Mouse (Mus musculus): Measurements from ENCODE around the gene Cdhr5. TPM values are rescaled to one million over a fixed set of nuclear protein-coding genes. Genes with fewer than 3 reads are reported as not detected.

Cdhr5 gene
- polyA plus RNA-seq (2015; fragmentation: Nextera tagmentation; extraction: Ambion mirVana): 1.6 TPM in 1 of 2 replicates, not detected in the other

- Histone ChIP-seq H3K9me3 (replicated peaks; ENCODE audit: control insufficient read depth, low read length) (no peaks in the 10 kb centered on the region), H3K9ac (ENCODE audit: low read length) (no peak within 1 kb of the TSS), H3K4me1 (ENCODE audit: control insufficient read depth, insufficient read depth, low read length) (peaks cover 8% of the 10 kb centered on the region), H3K27ac (ENCODE audit: low read length) (no peak within 1 kb of the TSS), H3K4me3 (ENCODE audit: low read length) (no peak within 1 kb of the TSS), H3K4me2 (ENCODE audit: low read depth, low read length) (no peak within 1 kb of the TSS), H3K36me3 (ENCODE audit: control insufficient read depth, insufficient read depth) (no peaks in the 10 kb centered on the region), H3K27me3 (ENCODE audit: control insufficient read depth, insufficient read depth, low read length) (peaks cover 8% of the 10 kb centered on the region)
- ATAC-seq (replicated peaks; ENCODE audit: extremely low read depth, insufficient read depth, low FRiP score): no peak
- WGBS: 69% methylated on average over 11 of the region's 11 CpGs
Measured at GRCm38 (mm10) chr7:141276546-141276945, at the start of gene Cdhr5. Cdhr5 (minus strand) TSS chr7:141276786.

GRCm38 (mm10) chr7:141324686-141325085 is 48.1 kb upstream of the Cdhr5 start:
- no peak overlapping the region for H3K4me2 ChIP-seq (ENCODE audit: low read depth, low read length)
- H3K27me3 ChIP-seq (ENCODE audit: control insufficient read depth, insufficient read depth, low read length): no peaks in the 10 kb centered on the region
- H3K9ac ChIP-seq (ENCODE audit: low read length): no peak overlapping the region
- no peak for ATAC-seq (replicated peaks; ENCODE audit: extremely low read depth, insufficient read depth, low FRiP score)
- peaks cover 16% of the 10 kb centered on the region for H3K4me1 ChIP-seq (ENCODE audit: control insufficient read depth, insufficient read depth, low read length)
- no peak overlapping the region for H3K4me3 ChIP-seq (ENCODE audit: low read length)
- WGBS: 91% methylated on average over 1 of the region's 1 CpGs
- H3K36me3 ChIP-seq (ENCODE audit: control insufficient read depth, insufficient read depth): peaks cover 39% of the 10 kb centered on the region
- no peaks in the 10 kb centered on the region for H3K9me3 ChIP-seq (replicated peaks; ENCODE audit: control insufficient read depth, low read length)
- no peak overlapping the region for H3K27ac ChIP-seq (ENCODE audit: low read length)

- H3K4me1 ChIP-seq (ENCODE audit: control insufficient read depth, insufficient read depth, low read length): no peaks in the 10 kb centered on the region
- H3K9me3 ChIP-seq (replicated peaks; ENCODE audit: control insufficient read depth, low read length): no peaks in the 10 kb centered on the region
- no peak overlapping the region for H3K9ac ChIP-seq (ENCODE audit: low read length)
- WGBS: 83% methylated on average over 2 of the region's 2 CpGs
- H3K4me2 ChIP-seq (ENCODE audit: low read depth, low read length): no peak overlapping the region
- peaks cover 62% of the 10 kb centered on the region for H3K36me3 ChIP-seq (ENCODE audit: control insufficient read depth, insufficient read depth)
- H3K4me3 ChIP-seq (ENCODE audit: low read length): no peak overlapping the region
- ATAC-seq (replicated peaks; ENCODE audit: extremely low read depth, insufficient read depth, low FRiP score): no peak
- H3K27me3 ChIP-seq (ENCODE audit: control insufficient read depth, insufficient read depth, low read length): no peaks in the 10 kb centered on the region
- no peak overlapping the region for H3K27ac ChIP-seq (ENCODE audit: low read length)
Measured at GRCm38 (mm10) chr7:141319446-141319845, 42.9 kb upstream of the Cdhr5 start.

GRCm38 (mm10) chr7:141317619-141318132 is 41.1 kb upstream of the Cdhr5 start:
- H3K9ac ChIP-seq (ENCODE audit: low read length): no peak overlapping the region
- no peak for ATAC-seq (replicated peaks; ENCODE audit: extremely low read depth, insufficient read depth, low FRiP score)
- no peak overlapping the region for H3K27ac ChIP-seq (ENCODE audit: low read length)
- H3K36me3 ChIP-seq (ENCODE audit: control insufficient read depth, insufficient read depth): peaks cover 68% of the 10 kb centered on the region
- H3K27me3 ChIP-seq (ENCODE audit: control insufficient read depth, insufficient read depth, low read length): no peaks in the 10 kb centered on the region
- H3K4me1 ChIP-seq (ENCODE audit: control insufficient read depth, insufficient read depth, low read length): no peaks in the 10 kb centered on the region
- WGBS: 75% methylated on average over 1 of the region's 1 CpGs
- H3K4me3 ChIP-seq (ENCODE audit: low read length): no peak overlapping the region
- no peaks in the 10 kb centered on the region for H3K9me3 ChIP-seq (replicated peaks; ENCODE audit: control insufficient read depth, low read length)
- no peak overlapping the region for H3K4me2 ChIP-seq (ENCODE audit: low read depth, low read length)

GRCm38 (mm10) chr7:141315974-141316373 is 39.4 kb upstream of the Cdhr5 start:
- no peak for ATAC-seq (replicated peaks; ENCODE audit: extremely low read depth, insufficient read depth, low FRiP score)
- H3K27ac ChIP-seq (ENCODE audit: low read length): no peak overlapping the region
- no peaks in the 10 kb centered on the region for H3K9me3 ChIP-seq (replicated peaks; ENCODE audit: control insufficient read depth, low read length)
- no peaks in the 10 kb centered on the region for H3K27me3 ChIP-seq (ENCODE audit: control insufficient read depth, insufficient read depth, low read length)
- no peak overlapping the region for H3K4me3 ChIP-seq (ENCODE audit: low read length)
- H3K4me1 ChIP-seq (ENCODE audit: control insufficient read depth, insufficient read depth, low read length): no peaks in the 10 kb centered on the region
- H3K36me3 ChIP-seq (ENCODE audit: control insufficient read depth, insufficient read depth): peaks cover 66% of the 10 kb centered on the region
- 77% methylated on average over 5 of the region's 5 CpGs for WGBS
- H3K9ac ChIP-seq (ENCODE audit: low read length): no peak overlapping the region
- no peak overlapping the region for H3K4me2 ChIP-seq (ENCODE audit: low read depth, low read length)

DNA sequence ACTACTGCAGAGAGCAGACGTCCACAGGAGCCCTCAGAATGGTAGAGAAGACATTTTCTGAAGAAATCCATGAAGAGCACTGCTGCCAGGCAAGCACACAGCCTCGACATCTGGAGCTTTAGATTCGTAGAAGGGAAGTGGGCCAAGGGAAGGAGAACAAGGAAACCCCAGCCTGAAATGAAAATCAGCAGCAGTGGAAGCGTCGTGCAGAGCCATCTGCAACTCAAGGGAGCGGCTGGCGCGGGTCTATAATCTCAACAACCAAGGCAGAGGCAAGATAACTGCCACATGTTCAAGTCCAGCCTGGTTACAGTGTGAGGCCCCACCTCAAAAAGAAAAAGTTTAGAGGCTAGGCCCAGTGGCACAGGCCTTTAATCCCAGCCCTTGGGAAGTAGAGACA is 38.5 kb upstream of the Cdhr5 start:
- Histone ChIP-seq H3K36me3 (ENCODE audit: control insufficient read depth, insufficient read depth) (peaks cover 63% of the 10 kb centered on the region), H3K27ac (ENCODE audit: low read length) (no peak overlapping the region), H3K9me3 (replicated peaks; ENCODE audit: control insufficient read depth, low read length) (no peaks in the 10 kb centered on the region), H3K9ac (ENCODE audit: low read length) (no peak overlapping the region), H3K4me2 (ENCODE audit: low read depth, low read length) (no peak overlapping the region), H3K4me3 (ENCODE audit: low read length) (no peak overlapping the region), H3K27me3 (ENCODE audit: control insufficient read depth, insufficient read depth, low read length) (no peaks in the 10 kb centered on the region), H3K4me1 (ENCODE audit: control insufficient read depth, insufficient read depth, low read length) (no peaks in the 10 kb centered on the region)
- ATAC-seq (replicated peaks; ENCODE audit: extremely low read depth, insufficient read depth, low FRiP score): no peak
- 81% methylated on average over 8 of the region's 8 CpGs for WGBS

- no peak overlapping the region for H3K4me2 ChIP-seq (ENCODE audit: low read depth, low read length)
- no peak overlapping the region for H3K9ac ChIP-seq (ENCODE audit: low read length)
- WGBS: 85% methylated on average over 2 of the region's 2 CpGs
- H3K4me3 ChIP-seq (ENCODE audit: low read length): no peak overlapping the region
- H3K9me3 ChIP-seq (replicated peaks; ENCODE audit: control insufficient read depth, low read length): no peaks in the 10 kb centered on the region
- no peak for ATAC-seq (replicated peaks; ENCODE audit: extremely low read depth, insufficient read depth, low FRiP score)
- H3K27ac ChIP-seq (ENCODE audit: low read length): no peak overlapping the region
- peaks cover 61% of the 10 kb centered on the region for H3K36me3 ChIP-seq (ENCODE audit: control insufficient read depth, insufficient read depth)
- no peaks in the 10 kb centered on the region for H3K4me1 ChIP-seq (ENCODE audit: control insufficient read depth, insufficient read depth, low read length)
- H3K27me3 ChIP-seq (ENCODE audit: control insufficient read depth, insufficient read depth, low read length): no peaks in the 10 kb centered on the region
Measured at GRCm38 (mm10) chr7:141314416-141314815, 37.8 kb upstream of the Cdhr5 start.

GRCm38 (mm10) chr7:141304537-141304936 is 28.0 kb upstream of the Cdhr5 start:
- no peak overlapping the region for H3K4me3 ChIP-seq (ENCODE audit: low read length)
- no peak overlapping the region for H3K27ac ChIP-seq (ENCODE audit: low read length)
- H3K9ac ChIP-seq (ENCODE audit: low read length): no peak overlapping the region
- no peaks in the 10 kb centered on the region for H3K9me3 ChIP-seq (replicated peaks; ENCODE audit: control insufficient read depth, low read length)
- H3K4me1 ChIP-seq (ENCODE audit: control insufficient read depth, insufficient read depth, low read length): no peaks in the 10 kb centered on the region
- peaks cover 54% of the 10 kb centered on the region for H3K36me3 ChIP-seq (ENCODE audit: control insufficient read depth, insufficient read depth)
- no peaks in the 10 kb centered on the region for H3K27me3 ChIP-seq (ENCODE audit: control insufficient read depth, insufficient read depth, low read length)
- 88% methylated on average over 4 of the region's 4 CpGs for WGBS
- no peak for ATAC-seq (replicated peaks; ENCODE audit: extremely low read depth, insufficient read depth, low FRiP score)
- no peak overlapping the region for H3K4me2 ChIP-seq (ENCODE audit: low read depth, low read length)

- Histone ChIP-seq H3K27ac (ENCODE audit: low read length) (no peak overlapping the region), H3K36me3 (ENCODE audit: control insufficient read depth, insufficient read depth) (peaks cover 47% of the 10 kb centered on the region), H3K4me1 (ENCODE audit: control insufficient read depth, insufficient read depth, low read length) (no peaks in the 10 kb centered on the region), H3K4me3 (ENCODE audit: low read length) (no peak overlapping the region), H3K4me2 (ENCODE audit: low read depth, low read length) (no peak overlapping the region), H3K9ac (ENCODE audit: low read length) (no peak overlapping the region), H3K27me3 (ENCODE audit: control insufficient read depth, insufficient read depth, low read length) (no peaks in the 10 kb centered on the region), H3K9me3 (replicated peaks; ENCODE audit: control insufficient read depth, low read length) (no peaks in the 10 kb centered on the region)
- WGBS: 75% methylated on average over 1 of the region's 1 CpGs
- 0 out of 2 replicates have a peak, but pooled peaks have one; percentile 6 for ATAC-seq (replicated peaks; ENCODE audit: extremely low read depth, insufficient read depth, low FRiP score)
Measured at GRCm38 (mm10) chr7:141302702-141303268, 26.2 kb upstream of the Cdhr5 start.
